Mouse (Mus musculus) midbrain, embryonic 15.5 days (tissue): ENCODE measurements at regions not wholly inside any gene's neighbourhood (a gene's known extent, or its start where the extent isn't known, plus 50 kb on each side); places are given as distances from the start of the nearest gene placed in this dataset.
A peak's percentile ranks its signal among the peaks of the same experiment; 100 is the strongest.

Experiments
- ATAC-seq: fragments of 200-750 bp; cut with Nextera tagmentation; replicated peaks from 2 replicates; pipeline ENCODE4 v1.8.0; 2017; ENCODE audit warnings: moderate TSS enrichment
- H3K27ac ChIP-seq: fragments of 300-500 bp; sonication (generic); 2 replicates; pipeline ENCODE4 v1.5.1; 2015; ENCODE audit warnings: mild to moderate bottlenecking, inconsistent platforms
- H3K27me3 ChIP-seq: fragments of 300-500 bp; sonication (generic); replicated peaks from 2 replicates; pipeline ENCODE4 v1.6.1; 2015; ENCODE audit warnings: inconsistent platforms
- H3K36me3 ChIP-seq: fragments of 300-500 bp; sonication (generic); replicated peaks from 2 replicates; pipeline ENCODE4 v1.6.1; 2015; ENCODE audit warnings: inconsistent platforms
- H3K4me1 ChIP-seq: fragments of 300-500 bp; sonication (generic); 2 replicates; pipeline ENCODE4 v1.6.1; 2015; ENCODE audit warnings: inconsistent platforms
- H3K4me2 ChIP-seq: fragments of 300-500 bp; sonication (generic); 2 replicates; pipeline ENCODE4 v1.6.1; 2015; ENCODE audit warnings: inconsistent platforms, mild to moderate bottlenecking, moderate library complexity
- H3K4me3 ChIP-seq: fragments of 300-500 bp; sonication (generic); 2 replicates; pipeline ENCODE4 v1.5.1; 2015; ENCODE audit warnings: mild to moderate bottlenecking, inconsistent platforms
- H3K9ac ChIP-seq: fragments of 300-500 bp; sonication (generic); 2 replicates; pipeline ENCODE4 v1.6.1; 2015; ENCODE audit warnings: mild to moderate bottlenecking, inconsistent platforms
- H3K9me3 ChIP-seq: fragments of 300-500 bp; sonication (generic); 2 replicates; pipeline ENCODE4 v1.6.1; 2016; ENCODE audit warnings: inconsistent platforms
- WGBS: fragments of 180-500 bp; shearing (Covaris S2); methylation state at CpG from one replicate; pipeline ENCODE4 v1.1.7; 2015; ENCODE audit warnings: mixed read lengths; 5-methylcytosine and 5-hydroxymethylcytosine counted together

DNA sequence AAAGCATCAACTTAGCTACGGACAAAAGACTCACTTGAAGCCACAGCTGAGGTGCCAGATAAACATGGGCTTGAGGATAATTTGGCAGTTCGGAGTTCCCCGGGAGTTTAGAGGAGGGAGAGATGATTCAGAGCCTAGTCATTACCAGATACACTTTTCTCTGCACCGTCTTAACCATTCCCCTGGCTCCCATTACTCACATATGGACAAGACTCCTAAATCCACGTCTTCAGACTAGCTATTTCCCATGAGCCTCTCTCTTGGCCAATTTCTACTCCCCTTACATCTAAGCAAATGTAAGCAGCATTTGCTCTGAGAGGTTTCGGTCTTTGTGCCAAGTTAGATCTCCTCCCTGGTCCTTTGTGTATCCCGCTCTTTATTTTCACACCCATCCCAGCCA lies 100.4 kb upstream of the Olfm4 start:
- Histone ChIP-seq H3K9ac (no peak overlapping the region), H3K4me2 (no peak overlapping the region), H3K27ac (no peak overlapping the region), H3K27me3 (peaks cover 4% of the 10 kb centered on the region; the same call in 1 of the 2 replicates), H3K4me1 (peaks cover 20% of the 10 kb centered on the region), H3K36me3 (no peaks in the 10 kb centered on the region), H3K9me3 (no peaks in the 10 kb centered on the region), H3K4me3 (no peak overlapping the region)
- WGBS, result 65% methylated on average over 7 of the region's 7 CpGs
- ATAC-seq, result no peak

DNA sequence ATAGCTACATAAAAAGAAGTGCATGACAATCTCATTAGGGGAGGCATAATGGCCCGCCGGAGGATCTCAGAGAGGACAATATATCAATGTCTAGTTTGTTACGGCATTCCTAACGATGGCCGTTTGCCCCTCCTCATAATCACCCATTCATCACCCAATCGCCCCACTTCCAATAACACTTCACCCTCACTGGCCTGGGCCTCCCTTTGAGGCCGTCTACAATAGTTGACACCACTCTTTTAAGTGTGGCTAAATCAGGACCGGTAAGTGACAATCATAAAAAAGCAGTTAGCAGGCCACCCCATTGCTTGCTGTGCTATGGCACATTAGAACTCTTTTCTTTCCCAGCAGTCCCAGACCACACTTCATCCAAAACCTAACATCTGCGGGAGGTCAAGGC lies 102.2 kb upstream of the Olfm4 start:
- no peak for ATAC-seq
- H3K9me3 ChIP-seq, result no peaks in the 10 kb centered on the region
- no peak overlapping the region for H3K27ac ChIP-seq
- 35% methylated on average over 9 of the region's 9 CpGs for WGBS
- H3K4me1 ChIP-seq, result peaks cover 20% of the 10 kb centered on the region
- H3K9ac ChIP-seq, result no peak overlapping the region
- H3K36me3 ChIP-seq, result no peaks in the 10 kb centered on the region
- no peak overlapping the region for H3K4me3 ChIP-seq
- H3K4me2 ChIP-seq, result no peak overlapping the region
- peaks cover 13% of the 10 kb centered on the region; the same call in 1 of the 2 replicates for H3K27me3 ChIP-seq

DNA sequence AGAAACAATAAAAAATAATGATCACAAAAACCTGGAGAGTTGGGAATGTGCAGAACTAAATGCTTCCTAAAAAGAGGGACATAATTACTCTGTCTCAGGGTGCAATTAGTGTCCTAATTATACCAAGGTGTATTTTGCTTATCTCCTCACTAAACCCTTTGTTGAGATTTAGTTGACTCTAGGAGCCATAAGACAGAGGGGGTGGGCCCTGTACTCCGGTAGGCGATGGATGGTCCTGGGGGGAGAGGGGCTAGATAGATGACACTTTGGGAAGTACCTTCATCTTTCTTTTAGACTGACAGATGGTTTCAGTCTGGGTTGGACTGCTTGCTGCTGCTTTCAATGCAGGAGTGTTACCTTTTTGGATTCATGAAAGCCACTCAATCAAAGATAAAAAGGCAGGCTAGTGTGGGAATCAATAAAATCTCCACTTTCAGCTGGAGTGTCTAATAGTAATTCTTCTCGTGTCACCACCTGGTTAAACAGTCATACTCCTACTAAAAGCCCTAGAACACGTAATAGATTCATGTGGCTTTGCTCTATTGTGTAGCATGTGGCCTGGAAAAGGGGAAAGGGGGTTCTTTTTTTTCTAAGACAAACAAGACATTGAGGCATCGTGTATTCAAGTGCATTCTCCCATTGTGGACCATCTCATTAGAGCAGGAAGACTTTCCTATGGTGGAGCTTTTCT lies 103.7 kb upstream of the Olfm4 start:
- Histone ChIP-seq H3K4me1 (peaks cover 20% of the 10 kb centered on the region), H3K36me3 (no peaks in the 10 kb centered on the region), H3K27me3 (0 out of 2 replicates have a peak, but pooled peaks cover 9% of the 10 kb centered on the region), H3K4me3 (no peak overlapping the region), H3K9me3 (no peaks in the 10 kb centered on the region), H3K9ac (no peak overlapping the region), H3K4me2 (no peak overlapping the region), H3K27ac (peak overlapping the region; percentile 52; the same call in 1 of the 2 replicates)
- peak; percentile 40 for ATAC-seq
- 34% methylated on average over 5 of the region's 5 CpGs for WGBS

DNA sequence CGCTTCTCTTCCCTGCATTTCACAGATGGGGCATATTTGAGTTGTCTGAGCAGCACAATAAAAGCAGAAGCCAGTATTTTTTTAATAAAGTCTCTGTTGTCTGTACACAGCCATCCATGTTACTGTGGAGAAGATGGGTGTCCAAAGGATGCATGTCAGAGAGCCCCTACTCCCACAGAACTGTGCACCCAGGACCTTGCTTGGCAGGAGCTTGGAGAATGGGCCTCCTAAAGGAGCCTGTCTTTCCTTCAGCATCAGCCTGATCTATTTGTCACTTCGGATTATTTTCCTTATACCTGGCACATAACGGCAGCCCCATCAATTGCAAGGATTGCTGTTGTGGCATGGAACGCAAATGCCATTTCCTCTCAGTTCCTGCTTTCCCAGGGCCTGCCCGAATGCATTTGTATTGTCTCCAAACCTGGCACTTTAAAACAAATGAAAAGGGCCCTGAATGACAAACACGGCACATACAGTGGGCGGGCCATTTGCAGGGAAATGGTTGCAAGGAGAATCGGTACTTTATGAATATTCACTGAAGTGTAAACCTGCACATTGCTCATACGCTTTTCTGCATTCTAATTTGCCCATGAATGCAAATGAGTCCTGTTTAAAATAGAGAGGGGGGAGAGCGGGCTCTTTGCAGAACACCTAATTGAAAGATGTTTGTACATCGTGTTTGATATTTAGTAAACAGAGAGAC lies 104.4 kb upstream of the Olfm4 start:
- no peak overlapping the region for H3K4me3 ChIP-seq
- 44% methylated on average over 11 of the region's 11 CpGs for WGBS
- no peaks in the 10 kb centered on the region for H3K9me3 ChIP-seq
- H3K9ac ChIP-seq, result no peak overlapping the region
- no peak overlapping the region for H3K4me2 ChIP-seq
- H3K27me3 ChIP-seq, result 0 out of 2 replicates have a peak, but pooled peaks cover 9% of the 10 kb centered on the region
- H3K36me3 ChIP-seq, result no peaks in the 10 kb centered on the region
- peaks cover 20% of the 10 kb centered on the region for H3K4me1 ChIP-seq
- 0 out of 2 replicates have a peak, but pooled peaks have one; percentile 48 for ATAC-seq
- H3K27ac ChIP-seq, result peak overlapping the region; percentile 52

DNA sequence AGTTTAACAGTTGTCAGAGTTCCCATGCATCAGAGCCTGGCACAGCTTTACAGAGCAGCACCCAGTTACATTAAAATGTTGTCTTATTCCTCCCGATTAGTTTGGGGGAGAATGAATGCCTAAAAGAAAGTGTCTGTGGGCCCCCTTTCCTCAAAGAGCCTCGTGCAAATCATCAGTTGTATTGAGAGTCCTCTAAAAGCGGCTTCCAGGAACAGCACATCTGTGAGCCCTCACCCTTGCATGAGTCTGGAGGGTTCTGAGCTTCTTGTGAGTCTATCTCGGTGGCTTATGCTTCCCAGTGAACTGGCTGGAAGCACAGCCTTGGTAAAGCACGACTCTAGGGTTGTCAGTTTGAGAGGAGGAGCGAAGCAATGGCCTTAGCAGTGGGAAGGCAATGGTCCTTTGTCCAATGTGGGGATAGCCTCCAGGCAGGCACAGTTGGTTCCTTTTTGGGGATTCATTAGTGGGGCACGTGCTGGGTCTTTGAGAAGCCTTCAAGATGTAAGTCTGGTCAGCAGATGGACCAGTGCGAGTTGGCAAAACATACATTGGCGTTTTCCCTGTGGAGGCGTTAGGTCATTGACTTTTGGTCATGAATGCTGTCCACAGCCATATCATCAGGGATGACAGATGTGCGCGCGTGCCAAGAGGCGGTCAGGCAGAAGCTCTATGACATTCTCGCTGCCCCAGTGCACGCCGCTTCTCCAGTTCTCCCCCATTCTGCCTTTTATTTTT lies 105.4 kb upstream of the Olfm4 start:
- ATAC-seq, result no peak
- Histone ChIP-seq H3K4me1 (peaks cover 20% of the 10 kb centered on the region), H3K27ac (0 out of 2 replicates have a peak overlapping the region, but pooled peaks have one; percentile 52), H3K9me3 (no peaks in the 10 kb centered on the region), H3K27me3 (0 out of 2 replicates have a peak, but pooled peaks cover 9% of the 10 kb centered on the region), H3K9ac (no peak overlapping the region), H3K36me3 (no peaks in the 10 kb centered on the region), H3K4me3 (no peak overlapping the region), H3K4me2 (no peak overlapping the region)
- 77% methylated on average over 17 of the region's 17 CpGs for WGBS

DNA sequence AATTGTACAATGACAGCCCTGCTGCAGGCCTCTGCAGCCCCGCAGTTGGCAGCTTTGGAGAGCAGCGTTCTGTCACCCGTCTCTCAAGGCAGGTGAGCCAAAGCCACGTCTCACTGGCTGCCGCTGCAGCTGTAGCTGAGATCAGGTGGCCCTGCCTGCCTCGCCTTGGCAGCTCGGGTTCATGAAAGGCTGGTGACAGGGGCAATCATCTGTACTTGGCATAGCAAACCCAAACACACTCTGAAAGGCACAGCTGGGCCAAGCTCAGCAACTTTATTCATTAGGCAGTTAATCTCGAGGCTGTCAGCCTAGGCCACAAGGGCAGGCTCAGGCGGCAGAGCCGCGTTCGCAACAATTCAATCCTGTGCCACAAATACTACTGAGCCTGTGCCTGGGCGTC lies 102.0 kb upstream of the Pcdh8 start:
- no peak overlapping the region; the same call in 1 of the 2 replicates for H3K9ac ChIP-seq
- no peaks in the 10 kb centered on the region for H3K36me3 ChIP-seq
- H3K9me3 ChIP-seq, result no peaks in the 10 kb centered on the region
- H3K27me3 ChIP-seq, result 0 out of 2 replicates have a peak, but pooled peaks cover 9% of the 10 kb centered on the region
- H3K4me3 ChIP-seq, result no peak overlapping the region
- 0 out of 2 replicates have a peak overlapping the region, but pooled peaks have one; percentile 34 for H3K27ac ChIP-seq
- 26% methylated on average over 13 of the region's 13 CpGs for WGBS
- H3K4me1 ChIP-seq, result peaks cover 9% of the 10 kb centered on the region; the same call in 1 of the 2 replicates
- no peak overlapping the region for H3K4me2 ChIP-seq
- ATAC-seq, result peak; percentile 82

DNA sequence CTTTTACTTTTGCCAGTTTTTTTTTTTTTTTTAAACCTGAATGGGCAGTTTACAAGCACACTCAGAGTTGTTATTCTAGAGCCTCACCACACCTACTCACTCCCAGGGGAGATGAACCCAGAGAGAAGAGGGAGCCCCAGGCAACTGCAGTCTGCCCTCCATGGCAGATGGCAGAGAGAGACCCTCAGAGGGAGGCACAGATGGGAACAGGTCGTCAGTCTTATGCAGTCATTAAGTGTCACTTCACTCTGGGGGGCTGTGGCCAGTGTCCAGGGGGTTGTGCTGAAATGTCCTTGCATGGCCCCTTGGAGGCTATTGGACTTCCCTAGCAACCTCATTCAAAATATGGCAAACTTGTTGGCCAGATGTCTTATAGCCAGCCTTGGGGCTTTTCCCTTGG lies 101.3 kb upstream of the Pcdh8 start:
- Histone ChIP-seq H3K36me3 (no peaks in the 10 kb centered on the region), H3K9ac (no peak overlapping the region), H3K9me3 (no peaks in the 10 kb centered on the region), H3K4me1 (peaks cover 9% of the 10 kb centered on the region; the same call in 1 of the 2 replicates), H3K27me3 (0 out of 2 replicates have a peak, but pooled peaks cover 3% of the 10 kb centered on the region), H3K4me2 (no peak overlapping the region), H3K4me3 (no peak overlapping the region), H3K27ac (0 out of 2 replicates have a peak overlapping the region, but pooled peaks have one; percentile 34)
- WGBS, result 23% methylated on average over 1 of the region's 1 CpGs
- ATAC-seq, result 0 out of 2 replicates have a peak, but pooled peaks have one; percentile 41

DNA sequence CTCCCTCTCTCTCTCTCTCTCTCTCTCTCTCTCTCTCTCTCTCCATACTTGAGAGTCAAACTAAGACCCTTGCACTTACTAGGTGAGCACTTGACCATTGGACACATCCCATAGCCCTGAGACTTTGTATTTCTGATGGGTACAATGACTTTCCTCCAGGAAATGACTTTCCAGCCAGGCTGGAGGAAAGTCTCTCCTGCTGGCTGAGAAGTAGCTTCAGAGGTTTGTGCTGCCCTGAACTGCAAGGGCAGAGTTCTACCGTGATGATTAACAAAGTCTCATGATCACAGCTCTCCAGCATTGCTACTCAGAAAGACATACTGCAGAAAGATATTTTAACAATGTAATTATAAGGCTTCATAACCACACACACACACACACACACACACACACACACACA lies 98.2 kb upstream of the Pcdh8 start:
- Histone ChIP-seq H3K4me3 (no peak overlapping the region), H3K9me3 (no peaks in the 10 kb centered on the region), H3K4me2 (no peak overlapping the region), H3K36me3 (no peaks in the 10 kb centered on the region), H3K27me3 (no peaks in the 10 kb centered on the region), H3K9ac (no peak overlapping the region), H3K4me1 (peaks cover 9% of the 10 kb centered on the region; the same call in 1 of the 2 replicates), H3K27ac (no peak overlapping the region)
- ATAC-seq, result no peak
- WGBS, result 69% methylated on average over 1 of the region's 1 CpGs

DNA sequence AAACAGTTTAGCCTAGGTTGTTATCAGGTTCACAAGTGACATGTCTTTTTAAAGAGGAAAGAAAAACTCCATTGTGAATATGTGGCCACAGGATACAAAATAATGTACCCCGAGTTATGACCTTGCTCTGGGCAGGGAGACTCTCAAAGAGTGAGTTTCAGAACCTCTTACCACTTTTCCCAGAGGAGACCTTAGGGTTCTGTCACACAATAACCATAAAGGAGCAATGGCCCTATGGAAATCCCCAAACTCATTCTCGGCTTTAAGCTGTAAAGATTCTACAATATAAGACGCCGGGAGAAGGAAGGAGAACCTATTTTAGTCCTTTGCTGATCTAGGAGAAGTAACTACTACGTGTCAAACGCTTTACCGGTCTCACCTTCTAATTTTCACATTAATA lies 85.1 kb upstream of the Pcdh8 start:
- 0 out of 2 replicates have a peak, but pooled peaks cover 2% of the 10 kb centered on the region for H3K4me1 ChIP-seq
- no peaks in the 10 kb centered on the region for H3K36me3 ChIP-seq
- no peaks in the 10 kb centered on the region for H3K27me3 ChIP-seq
- ATAC-seq, result no peak
- no peak overlapping the region for H3K27ac ChIP-seq
- H3K4me2 ChIP-seq, result no peak overlapping the region
- H3K9ac ChIP-seq, result no peak overlapping the region
- no peak overlapping the region for H3K4me3 ChIP-seq
- H3K9me3 ChIP-seq, result no peaks in the 10 kb centered on the region
- 89% methylated on average over 7 of the region's 7 CpGs for WGBS

DNA sequence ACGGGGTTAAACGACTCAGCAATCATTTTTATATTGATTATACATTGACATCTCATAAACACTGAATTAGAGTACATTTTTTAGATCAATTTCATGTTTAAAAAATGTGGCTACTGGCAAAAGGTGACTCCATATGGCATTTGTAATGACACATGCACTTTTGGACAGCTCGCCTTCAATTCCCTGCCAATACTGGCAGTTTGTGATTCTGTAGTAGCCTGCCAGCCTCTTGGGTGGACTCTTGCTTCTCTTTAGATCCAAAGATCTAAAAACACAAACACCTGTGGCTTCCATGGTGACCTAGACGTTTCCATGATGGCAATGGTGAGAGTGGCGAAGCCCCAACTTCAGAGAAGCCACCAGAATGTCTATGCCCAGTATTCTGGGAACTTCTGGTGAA lies 83.1 kb upstream of the Pcdh8 start:
- Histone ChIP-seq H3K27ac (no peak overlapping the region), H3K9ac (no peak overlapping the region), H3K36me3 (no peaks in the 10 kb centered on the region), H3K9me3 (no peaks in the 10 kb centered on the region), H3K4me1 (peaks cover 18% of the 10 kb centered on the region), H3K4me2 (no peak overlapping the region), H3K27me3 (no peaks in the 10 kb centered on the region), H3K4me3 (no peak overlapping the region)
- no peak for ATAC-seq
- 86% methylated on average over 5 of the region's 5 CpGs for WGBS

DNA sequence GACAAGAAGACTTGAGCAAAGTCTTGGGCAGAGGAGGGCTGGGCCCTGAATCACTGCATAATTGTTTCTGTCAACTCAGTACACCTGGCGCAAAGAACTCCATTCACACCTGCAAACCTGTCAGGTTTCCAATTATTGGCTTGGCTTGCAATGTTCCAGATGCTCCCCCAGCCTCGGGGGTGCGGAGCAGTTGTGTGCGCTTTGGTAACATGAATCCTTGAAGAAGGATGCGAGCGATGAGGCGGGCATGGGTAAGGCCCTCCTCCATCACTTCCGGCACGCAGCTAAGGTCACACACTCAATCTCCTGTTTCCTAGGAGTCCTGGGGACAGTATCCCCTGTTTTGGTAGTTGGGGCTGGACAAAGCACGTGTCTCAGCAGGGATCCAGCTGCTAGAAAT lies 81.6 kb upstream of the Pcdh8 start:
- ATAC-seq, result no peak
- Histone ChIP-seq H3K27ac (no peak overlapping the region), H3K9ac (no peak overlapping the region), H3K4me1 (peaks cover 18% of the 10 kb centered on the region), H3K27me3 (no peaks in the 10 kb centered on the region), H3K9me3 (no peaks in the 10 kb centered on the region), H3K36me3 (no peaks in the 10 kb centered on the region), H3K4me2 (no peak overlapping the region), H3K4me3 (no peak overlapping the region)
- WGBS, result 79% methylated on average over 10 of the region's 10 CpGs

DNA sequence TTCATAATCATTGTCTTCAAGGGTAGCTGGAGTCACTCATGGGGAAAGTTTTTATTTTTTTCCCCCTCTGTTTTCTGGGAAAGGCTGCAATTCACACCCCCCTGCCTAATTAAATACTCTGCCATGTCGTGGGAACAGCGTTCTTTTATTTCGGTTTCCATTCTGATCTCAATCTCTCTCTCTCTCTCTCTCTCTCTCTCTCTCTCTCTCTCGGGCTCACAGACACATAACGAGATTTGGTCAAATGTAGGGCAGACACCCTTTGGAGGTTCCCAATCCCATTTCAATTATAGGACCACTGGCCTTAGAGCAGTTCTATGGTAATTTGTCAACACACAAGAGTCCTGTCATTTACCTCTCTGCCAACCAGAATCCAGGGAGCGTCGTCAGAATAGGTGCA lies 80.7 kb upstream of the Pcdh8 start:
- ATAC-seq, result no peak

More for the DNA sequence above, 80.7 kb upstream of the Pcdh8 start:
- H3K4me3 ChIP-seq, result no peak overlapping the region
- no peaks in the 10 kb centered on the region for H3K27me3 ChIP-seq
- no peak overlapping the region for H3K4me2 ChIP-seq
- H3K27ac ChIP-seq, result no peak overlapping the region
- H3K9ac ChIP-seq, result no peak overlapping the region
- H3K36me3 ChIP-seq, result no peaks in the 10 kb centered on the region
- H3K9me3 ChIP-seq, result no peaks in the 10 kb centered on the region
- H3K4me1 ChIP-seq, result peaks cover 18% of the 10 kb centered on the region
- 34% methylated on average over 7 of the region's 7 CpGs for WGBS
